Mouse (Mus musculus) embryonic facial prominence, embryonic 13.5 days (tissue): Measurements from ENCODE around the gene Amt. TPM values are rescaled to one million over a fixed set of nuclear protein-coding genes. Genes with fewer than 3 reads are reported as not detected.

ENCODE experiments used
- ATAC-seq: fragments of 200-750 bp; cut with Nextera tagmentation; 2 replicates; pipeline ENCODE4 v1.8.0; 2017; ENCODE audit warnings: low read depth; ENCODE audit not compliant: insufficient number of reproducible peaks, insufficient read depth, low FRiP score, low TSS enrichment
- H3K27ac ChIP-seq: fragments of 300-500 bp; sonication (generic); 2 replicates; pipeline ENCODE4 v1.5.1; 2015; ENCODE audit warnings: moderate library complexity, mild to moderate bottlenecking, inconsistent platforms
- H3K27me3 ChIP-seq: fragments of 300-500 bp; sonication (generic); 2 replicates; pipeline ENCODE4 v1.6.1; 2015; ENCODE audit warnings: mild to moderate bottlenecking, inconsistent platforms
- H3K36me3 ChIP-seq: fragments of 300-500 bp; sonication (generic); 2 replicates; pipeline ENCODE4 v1.6.1; 2015; ENCODE audit warnings: mild to moderate bottlenecking, inconsistent platforms
- H3K4me1 ChIP-seq: fragments of 300-500 bp; sonication (generic); 2 replicates; pipeline ENCODE4 v1.6.1; 2015; ENCODE audit warnings: inconsistent platforms
- H3K4me2 ChIP-seq: fragments of 300-500 bp; sonication (generic); 2 replicates; pipeline ENCODE4 v1.6.1; 2015; ENCODE audit warnings: moderate library complexity, mild to moderate bottlenecking, inconsistent platforms
- H3K4me3 ChIP-seq: fragments of 300-500 bp; sonication (generic); 2 replicates; pipeline ENCODE4 v1.5.1; 2015; ENCODE audit warnings: mild to moderate bottlenecking, inconsistent platforms
- H3K9ac ChIP-seq: fragments of 300-500 bp; sonication (generic); 2 replicates; pipeline ENCODE4 v1.6.1; 2015; ENCODE audit warnings: mild to moderate bottlenecking, inconsistent platforms
- H3K9me3 ChIP-seq: fragments of 300-500 bp; sonication (generic); 2 replicates; pipeline ENCODE4 v1.6.1; 2016; ENCODE audit warnings: inconsistent platforms
- WGBS: fragments of 180-500 bp; shearing (Covaris S2); methylation state at CpG from one replicate; pipeline ENCODE4 v1.1.7; 2015; ENCODE audit warnings: mixed read lengths; 5-methylcytosine and 5-hydroxymethylcytosine counted together
- polyA plus RNA-seq: library from polyadenylated mRNA; unstranded; fragments of >200 nt; fragmentation: Nextera tagmentation; extraction: Ambion mirVana; gene quantifications from 2 replicates; pipeline ENCODE4 v1.2.1, GENCODE M21; 2015

Gene Amt
- polyA plus RNA-seq, 1 experiment from 2014 or later, result 12.5 TPM

GRCm38 (mm10) chr9:108341139-108341475 lies 44.5 kb downstream of the Amt start:
- WGBS, result 77% methylated on average over 5 of the region's 5 CpGs
- Histone ChIP-seq H3K9me3 (no peaks in the 10 kb centered on the region), H3K4me2 (peak overlapping the region; percentile 86), H3K4me1 (peaks cover 26% of the 10 kb centered on the region), H3K9ac (peak overlapping the region; percentile 17; the same call in 1 of the 2 replicates), H3K27ac (peak overlapping the region; percentile 98), H3K27me3 (no peaks in the 10 kb centered on the region), H3K36me3 (peaks cover 10% of the 10 kb centered on the region), H3K4me3 (0 out of 2 replicates have a peak overlapping the region, but pooled peaks have one; percentile 79)
- ATAC-seq, result no peak

- Histone ChIP-seq H3K27ac (no peak overlapping the region; the same call in 1 of the 2 replicates), H3K4me1 (peaks cover 26% of the 10 kb centered on the region), H3K4me3 (no peak overlapping the region), H3K36me3 (peaks cover 8% of the 10 kb centered on the region; the same call in 1 of the 2 replicates), H3K9ac (no peak overlapping the region), H3K9me3 (no peaks in the 10 kb centered on the region), H3K27me3 (no peaks in the 10 kb centered on the region), H3K4me2 (no peak overlapping the region)
- no peak for ATAC-seq
These were observed 45.1 kb downstream of the Amt start for GRCm38 (mm10) chr9:108341801-108342200.

GRCm38 (mm10) chr9:108342301-108342831 lies 45.7 kb downstream of the Amt start:
- Histone ChIP-seq H3K9ac (no peak overlapping the region), H3K27ac (0 out of 2 replicates have a peak overlapping the region, but pooled peaks have one; percentile 1), H3K27me3 (no peaks in the 10 kb centered on the region), H3K4me3 (no peak overlapping the region), H3K36me3 (peaks cover 8% of the 10 kb centered on the region; the same call in 1 of the 2 replicates), H3K4me2 (no peak overlapping the region), H3K9me3 (no peaks in the 10 kb centered on the region), H3K4me1 (peaks cover 26% of the 10 kb centered on the region)
- WGBS, result 49% methylated on average over 5 of the region's 5 CpGs
- ATAC-seq, result no peak

- no peaks in the 10 kb centered on the region for H3K27me3 ChIP-seq
- H3K9ac ChIP-seq, result no peak overlapping the region
- no peak overlapping the region for H3K27ac ChIP-seq
- H3K4me3 ChIP-seq, result no peak overlapping the region
- H3K36me3 ChIP-seq, result no peaks in the 10 kb centered on the region
- H3K4me1 ChIP-seq, result peaks cover 24% of the 10 kb centered on the region
- H3K4me2 ChIP-seq, result no peak overlapping the region
- 89% methylated on average over 3 of the region's 3 CpGs for WGBS
- H3K9me3 ChIP-seq, result no peaks in the 10 kb centered on the region
- no peak for ATAC-seq
These were observed 46.7 kb downstream of the Amt start for GRCm38 (mm10) chr9:108343331-108343730.

- no peaks in the 10 kb centered on the region for H3K36me3 ChIP-seq
- no peak overlapping the region for H3K9ac ChIP-seq
- H3K4me2 ChIP-seq, result no peak overlapping the region
- H3K27me3 ChIP-seq, result no peaks in the 10 kb centered on the region
- no peak overlapping the region for H3K4me3 ChIP-seq
- no peak for ATAC-seq
- no peak overlapping the region for H3K27ac ChIP-seq
- WGBS, result 96% methylated on average over 1 of the region's 1 CpGs
- no peaks in the 10 kb centered on the region for H3K9me3 ChIP-seq
- H3K4me1 ChIP-seq, result peaks cover 24% of the 10 kb centered on the region
These were observed 47.2 kb downstream of the Amt start for GRCm38 (mm10) chr9:108343835-108344234.

GRCm38 (mm10) chr9:108344471-108344870 lies 47.8 kb downstream of the Amt start:
- 77% methylated on average over 4 of the region's 4 CpGs for WGBS
- H3K27ac ChIP-seq, result no peak overlapping the region
- H3K4me2 ChIP-seq, result no peak overlapping the region
- no peak overlapping the region for H3K4me3 ChIP-seq
- H3K9me3 ChIP-seq, result no peaks in the 10 kb centered on the region
- H3K27me3 ChIP-seq, result no peaks in the 10 kb centered on the region
- peaks cover 30% of the 10 kb centered on the region for H3K4me1 ChIP-seq
- H3K36me3 ChIP-seq, result no peaks in the 10 kb centered on the region
- ATAC-seq, result no peak
- no peak overlapping the region for H3K9ac ChIP-seq

GRCm38 (mm10) chr9:108347024-108347423 lies 50.4 kb downstream of the Amt start:
- Histone ChIP-seq H3K4me1 (peaks cover 14% of the 10 kb centered on the region), H3K27me3 (no peaks in the 10 kb centered on the region), H3K36me3 (peaks cover 23% of the 10 kb centered on the region), H3K9ac (peak overlapping the region; percentile 92), H3K27ac (peak overlapping the region; percentile 97), H3K4me2 (peak overlapping the region; percentile 81), H3K9me3 (no peaks in the 10 kb centered on the region), H3K4me3 (peak overlapping the region; percentile 93)
- WGBS, result 3% methylated on average over 11 of the region's 11 CpGs
- ATAC-seq, result no peak

- H3K27me3 ChIP-seq, result no peaks in the 10 kb centered on the region
- no peaks in the 10 kb centered on the region for H3K9me3 ChIP-seq
- ATAC-seq, result peak; percentile 92
- H3K36me3 ChIP-seq, result peaks cover 30% of the 10 kb centered on the region
- H3K4me3 ChIP-seq, result peak within 1 kb of the TSS; percentile 93
- under 1% methylated on average over 62 of the region's 75 CpGs for WGBS
- H3K4me1 ChIP-seq, result peaks cover 14% of the 10 kb centered on the region
- H3K27ac ChIP-seq, result peak within 1 kb of the TSS; percentile 97
- peak within 1 kb of the TSS; percentile 92 for H3K9ac ChIP-seq
- H3K4me2 ChIP-seq, result peak within 1 kb of the TSS; percentile 81
These were observed 51.1 kb downstream of the Amt start, which contains the start of gene Usp4 for GRCm38 (mm10) chr9:108347540-108348289. Usp4 (plus strand) TSS chr9:108347853.

- H3K4me2 ChIP-seq, result peak overlapping the region; percentile 81
- 4% methylated on average over 14 of the region's 14 CpGs for WGBS
- peak overlapping the region; percentile 92 for H3K9ac ChIP-seq
- no peaks in the 10 kb centered on the region for H3K27me3 ChIP-seq
- peak overlapping the region; percentile 93 for H3K4me3 ChIP-seq
- H3K27ac ChIP-seq, result peak overlapping the region; percentile 97; the same call in 1 of the 2 replicates
- H3K4me1 ChIP-seq, result peaks cover 14% of the 10 kb centered on the region
- H3K36me3 ChIP-seq, result peaks cover 36% of the 10 kb centered on the region
- no peaks in the 10 kb centered on the region for H3K9me3 ChIP-seq
- ATAC-seq, result no peak
These were observed 51.6 kb downstream of the Amt start for GRCm38 (mm10) chr9:108348290-108348680.

GRCm38 (mm10) chr9:108349727-108350126 lies 53.1 kb downstream of the Amt start:
- WGBS, result 83% methylated on average over 4 of the region's 4 CpGs

More at GRCm38 (mm10) chr9:108349727-108350126, 53.1 kb downstream of the Amt start:
- no peak for ATAC-seq
- Histone ChIP-seq H3K9ac (peak overlapping the region; percentile 92; the same call in 1 of the 2 replicates), H3K27ac (no peak overlapping the region), H3K4me1 (peaks cover 14% of the 10 kb centered on the region), H3K27me3 (no peaks in the 10 kb centered on the region), H3K9me3 (no peaks in the 10 kb centered on the region), H3K4me3 (no peak overlapping the region), H3K4me2 (no peak overlapping the region), H3K36me3 (peaks cover 50% of the 10 kb centered on the region)
